Mouse (Mus musculus) MEL (cell line): ENCODE results near the gene Gtdc1. TPM values are rescaled to one million over a fixed set of nuclear protein-coding genes. Genes with fewer than 3 reads are reported as not detected.

Source experiments
- DNase-seq: peaks from one replicate; pipeline ENCODE4 v3.0.0; 2011; ENCODE audit warnings: low read depth, low spot score
- H3K27ac ChIP-seq: 2 replicates; pipeline ENCODE4 v1.5.1; 2012; ENCODE audit warnings: low read depth, mild to moderate bottlenecking, control low read depth, low read length, moderate library complexity; ENCODE audit not compliant: control insufficient read depth
- H3K27me3 ChIP-seq, 2 experiments: fragments of 150-350 bp in 1 of 2; sonication (generic) in 1 of 2; 2 replicates each; pipeline ENCODE4 v1.6.1; 2012; ENCODE audit warnings: low read length in 2 of 2, mild to moderate bottlenecking in 2 of 2, improper control_type of control experiment in 1 of 2, moderate library complexity in 1 of 2; ENCODE audit not compliant: insufficient read depth in 2 of 2, control insufficient read depth in 1 of 2
- H3K36me3 ChIP-seq, 2 experiments: 2 replicates each; pipeline ENCODE4 v1.6.1; 2012 to 2014; ENCODE audit warnings: low read length in 2 of 2, improper control_type of control experiment in 1 of 2, inconsistent platforms in 1 of 2, mild to moderate bottlenecking in 1 of 2; ENCODE audit not compliant: insufficient read depth in 2 of 2, control insufficient read depth in 1 of 2
- H3K4me1 ChIP-seq, 2 experiments: fragments of 150-350 bp in 1 of 2; sonication (generic) in 1 of 2; 2 replicates each; pipeline ENCODE4 v1.6.1; 2012; ENCODE audit warnings: low read length in 2 of 2, improper control_type of control experiment in 1 of 2, mild to moderate bottlenecking in 1 of 2; ENCODE audit not compliant: insufficient read depth in 2 of 2, control insufficient read depth in 1 of 2
- H3K4me3 ChIP-seq, 2 experiments: fragments of 150-350 bp in 1 of 2; sonication (generic) in 1 of 2; 2 replicates each; pipeline ENCODE4 v1.5.1; 2012; ENCODE audit warnings: low read depth in 2 of 2, low read length in 2 of 2, mild to moderate bottlenecking in 2 of 2, moderate library complexity in 2 of 2, control low read depth in 1 of 2, improper control_type of control experiment in 1 of 2; ENCODE audit not compliant: control insufficient read depth in 1 of 2, insufficient read depth in 1 of 2
- H3K79me2 ChIP-seq: 2 replicates; pipeline ENCODE4 v1.6.1; 2012; ENCODE audit warnings: mild to moderate bottlenecking, low read length, moderate library complexity; ENCODE audit not compliant: control insufficient read depth, poor library complexity, insufficient read depth
- H3K9ac ChIP-seq: 2 replicates; pipeline ENCODE4 v1.6.1; 2012; ENCODE audit warnings: low read depth, mild to moderate bottlenecking, control low read depth, low read length, moderate library complexity; ENCODE audit not compliant: control insufficient read depth, poor library complexity, severe bottlenecking
- H3K9me3 ChIP-seq: fragments of 150-350 bp; sonication (generic); replicated peaks from 2 replicates; pipeline ENCODE4 v1.6.1; 2012; ENCODE audit warnings: mild to moderate bottlenecking, low read length, improper control_type of control experiment, moderate library complexity; ENCODE audit not compliant: insufficient read depth
- BHLHE40 ChIP-seq: IDR thresholded peaks from 2 replicates; pipeline ENCODE4 v1.6.1; 2012; ENCODE audit warnings: low read depth, mild to moderate bottlenecking, inconsistent platforms, low read length, improper control_type of control experiment, borderline replicate concordance
- CHD1 ChIP-seq: IDR thresholded peaks from 2 replicates; pipeline ENCODE4 v1.6.1; 2012; ENCODE audit warnings: low read depth, mild to moderate bottlenecking, inconsistent platforms, low read length, improper control_type of control experiment
- CHD2 ChIP-seq: IDR thresholded peaks from 2 replicates; pipeline ENCODE4 v1.6.1; 2011; ENCODE audit warnings: low read length, improper control_type of control experiment
- HCFC1 ChIP-seq: IDR thresholded peaks from 2 replicates; pipeline ENCODE4 v1.6.1; 2012; ENCODE audit warnings: low read depth, mild to moderate bottlenecking, inconsistent platforms, low read length, improper control_type of control experiment, moderate library complexity
- JUND ChIP-seq: IDR thresholded peaks from 2 replicates; pipeline ENCODE4 v1.6.1; 2011; ENCODE audit warnings: low read depth, mild to moderate bottlenecking, improper control_type of control experiment, low read length
- MAX ChIP-seq: IDR thresholded peaks from 2 replicates; pipeline ENCODE4 v1.6.1; 2011; ENCODE audit warnings: low read length, improper control_type of control experiment
- MEF2A ChIP-seq: IDR thresholded peaks from 2 replicates; pipeline ENCODE4 v1.6.1; 2014; ENCODE audit warnings: low read depth, mild to moderate bottlenecking, inconsistent platforms, low read length, improper control_type of control experiment; ENCODE audit not compliant: poor library complexity, insufficient replicate concordance, severe bottlenecking; ENCODE audit errors: extremely low read depth
- MXI1 ChIP-seq: IDR thresholded peaks from 2 replicates; pipeline ENCODE4 v1.6.1; 2011; ENCODE audit warnings: mild to moderate bottlenecking, low read depth, low read length, improper control_type of control experiment
- POLR2A ChIP-seq, 2 experiments: IDR thresholded peaks; 2 replicates each; pipeline ENCODE4 v1.6.1; 2011 to 2012; ENCODE audit warnings: low read length in 2 of 2, mild to moderate bottlenecking in 2 of 2, control low read depth in 1 of 2, improper control_type of control experiment in 1 of 2, low read depth in 1 of 2, moderate library complexity in 1 of 2; ENCODE audit not compliant: control insufficient read depth in 1 of 2, insufficient read depth in 1 of 2, poor library complexity in 1 of 2
- POLR2AphosphoS5 ChIP-seq: IDR thresholded peaks from 2 replicates; pipeline ENCODE4 v1.6.1; 2012; ENCODE audit warnings: low read depth, borderline replicate concordance, mild to moderate bottlenecking, inconsistent platforms, low read length, moderate library complexity, mixed read lengths
- TAL1 ChIP-seq: IDR thresholded peaks from 2 replicates; pipeline ENCODE4 v1.6.1; 2012; ENCODE audit warnings: mild to moderate bottlenecking, inconsistent platforms, low read length, moderate library complexity, mixed read lengths
- TBP ChIP-seq: IDR thresholded peaks from 2 replicates; pipeline ENCODE4 v1.8.0; 2011; ENCODE audit warnings: low read depth, low read length, improper control_type of control experiment
- TCF12 ChIP-seq: IDR thresholded peaks from 2 replicates; pipeline ENCODE4 v1.6.1; 2014; ENCODE audit warnings: low read depth, mild to moderate bottlenecking, inconsistent platforms, low read length, improper control_type of control experiment, moderate library complexity
- UBTF ChIP-seq: IDR thresholded peaks from 2 replicates; pipeline ENCODE4 v1.6.1; 2012; ENCODE audit warnings: low read depth, mild to moderate bottlenecking, inconsistent platforms, low read length, improper control_type of control experiment, moderate library complexity, borderline replicate concordance; ENCODE audit not compliant: insufficient read depth
- ZC3H11A ChIP-seq: IDR thresholded peaks from 2 replicates; pipeline ENCODE4 v1.6.1; 2012; ENCODE audit warnings: low read depth, mild to moderate bottlenecking, inconsistent platforms, low read length, improper control_type of control experiment
- ZKSCAN1 ChIP-seq: IDR thresholded peaks from 2 replicates; pipeline ENCODE4 v1.6.1; 2012; ENCODE audit warnings: low read depth, mild to moderate bottlenecking, inconsistent platforms, low read length, improper control_type of control experiment, moderate library complexity
- ZNF384 ChIP-seq: IDR thresholded peaks from 2 replicates; pipeline ENCODE4 v1.6.1; 2012; ENCODE audit warnings: low read depth, mild to moderate bottlenecking, inconsistent platforms, low read length, improper control_type of control experiment
- polyA plus RNA-seq, 2 experiments: library from polyadenylated mRNA; stranded (reverse) in 1 of 2; unstranded in 1 of 2; fragments of >175 nt in 1 of 2; fragments of >200 nt in 1 of 2; gene quantifications; 2 replicates each; pipeline versions ENCODE4 v1.2.1 to v1.2.4; 2012; ENCODE audit warnings: low replicate concordance in 2 of 2, low read depth in 1 of 2; ENCODE audit not compliant: insufficient read length in 2 of 2, insufficient read depth in 1 of 2, missing spikeins in 1 of 2
- total RNA-seq: library from RNA; depleted of rRNA; stranded (reverse); fragments of 300-350 nt; gene quantifications from 2 replicates; pipeline ENCODE4 v1.2.3, GENCODE M21; 2012

Gtdc1 gene
- total and polyA plus RNA-seq, 3 experiments = 7.2 to 14.3 TPM; not detected in 1

DNA sequence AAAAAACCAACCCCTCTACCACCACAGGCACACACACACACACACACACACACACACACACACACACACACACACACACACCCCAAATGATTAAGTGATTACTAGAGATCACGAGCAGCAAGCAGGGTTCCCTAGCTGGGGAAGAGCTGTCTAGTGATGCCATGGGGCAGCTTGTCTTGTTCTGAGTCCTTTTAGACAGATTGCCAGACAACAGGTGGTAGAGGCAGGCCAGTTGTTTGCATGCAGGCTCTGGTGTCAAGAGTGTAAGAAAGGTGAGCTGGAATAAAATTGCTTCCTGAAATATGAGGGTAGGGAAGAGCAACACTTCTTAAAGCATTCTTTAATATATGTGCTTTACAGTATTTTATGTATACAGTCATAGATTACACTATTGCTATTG lies 333.2 kb downstream of the Gtdc1 start:
- Histone ChIP-seq H3K4me1 (no peaks in the 10 kb centered on the region), H3K9me3 (no peaks in the 10 kb centered on the region), H3K27ac (no peak overlapping the region), H3K27me3 (no peaks in the 10 kb centered on the region), H3K79me2 (no peaks in the 10 kb centered on the region), H3K36me3 (no peaks in the 10 kb centered on the region), H3K9ac (no peak overlapping the region), H3K4me3 (no peak overlapping the region)
- TF ChIP-seq TCF12 = no peak
- no peak for TF ChIP-seq ZNF384
- no peak for TF ChIP-seq MAX
- no peak for TF ChIP-seq CHD2
- no peak for TF ChIP-seq BHLHE40
- TF ChIP-seq ZC3H11A = no peak
- TF ChIP-seq UBTF = no peak
- no peak for TF ChIP-seq ZKSCAN1
- TF ChIP-seq POLR2AphosphoS5 = no peak
- no peak for TF ChIP-seq HCFC1
- TF ChIP-seq MXI1 = no peak
- TF ChIP-seq MEF2A = no peak
- no peak for TF ChIP-seq TBP
- no peak for TF ChIP-seq JUND
- no peak for DNase-seq

DNA sequence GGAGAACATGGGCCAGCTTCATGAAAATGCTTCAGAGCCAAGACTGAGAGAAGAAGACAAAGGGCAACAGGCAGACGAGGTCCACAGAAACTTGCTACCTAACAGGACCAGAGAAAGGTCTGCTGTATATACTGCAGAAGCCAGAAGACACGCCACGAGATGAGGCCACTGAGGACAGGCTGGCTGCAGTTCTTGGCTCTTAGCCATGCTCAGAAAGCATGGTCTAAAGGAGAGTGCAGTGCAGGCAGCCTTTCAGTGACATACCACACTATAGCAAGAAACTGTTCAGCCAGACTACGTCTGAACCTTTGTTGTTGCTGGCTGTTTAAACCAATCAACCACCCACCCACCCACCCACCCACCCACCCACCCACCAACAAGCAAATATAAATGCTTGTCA lies 336.6 kb downstream of the Gtdc1 start:
- no peaks in the 10 kb centered on the region for H3K4me1 ChIP-seq
- TF ChIP-seq POLR2A (IDR thresholded peaks at IDR 0.05; ENCODE audit: control insufficient read depth in 1 of 2, insufficient read depth in 1 of 2, low read depth in 1 of 2, low read length in 2 of 2, poor library complexity in 1 of 2) (no peak), TAL1 (no peak), MEF2A (no peak), MXI1 (no peak), CHD1 (no peak)
- TF ChIP-seq, all 39 proteins: peak for 0
- no peak for DNase-seq
- no peak overlapping the region for H3K4me3 ChIP-seq
- no peaks in the 10 kb centered on the region for H3K79me2 ChIP-seq
- H3K27ac ChIP-seq = no peak overlapping the region
- no peaks in the 10 kb centered on the region for H3K27me3 ChIP-seq
- no peaks in the 10 kb centered on the region for H3K9me3 ChIP-seq
- no peak overlapping the region for H3K9ac ChIP-seq
- no peaks in the 10 kb centered on the region for H3K36me3 ChIP-seq
